Mouse (Mus musculus) thymus, postnatal 25 days (tissue): Measurements from ENCODE around the gene Ttc9b.

Experiments
- DNase-seq: peaks from one replicate; pipeline ENCODE4 v3.0.0; 2022

Ttc9b gene

DNA sequence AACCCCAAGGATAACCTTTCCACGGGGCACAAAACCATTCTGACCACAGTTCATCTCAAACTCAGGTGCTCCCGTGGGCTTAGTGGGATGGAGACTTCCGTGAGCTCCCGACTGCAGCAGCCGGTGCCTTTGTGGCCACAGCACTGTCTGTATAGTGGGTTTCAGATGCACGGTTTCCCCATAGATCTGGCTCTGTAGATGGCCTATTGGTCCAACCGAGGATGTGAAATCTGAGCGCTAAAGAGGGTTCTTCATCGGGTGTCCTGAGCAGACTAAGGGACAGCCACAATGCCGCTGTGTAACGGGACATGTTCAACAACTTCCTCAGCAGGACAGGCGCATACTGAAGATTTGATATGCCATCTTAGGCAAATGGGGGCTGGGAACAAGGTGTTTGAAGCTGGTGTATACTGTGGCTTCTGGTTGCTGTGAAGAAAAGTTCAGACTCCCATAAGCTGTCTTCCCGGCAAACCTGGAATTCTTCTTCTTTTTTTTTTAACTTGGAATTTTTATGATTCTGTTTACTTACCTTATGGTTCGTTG lies 34.6 kb downstream of the Ttc9b start:
- DNase-seq = no peak

DNA sequence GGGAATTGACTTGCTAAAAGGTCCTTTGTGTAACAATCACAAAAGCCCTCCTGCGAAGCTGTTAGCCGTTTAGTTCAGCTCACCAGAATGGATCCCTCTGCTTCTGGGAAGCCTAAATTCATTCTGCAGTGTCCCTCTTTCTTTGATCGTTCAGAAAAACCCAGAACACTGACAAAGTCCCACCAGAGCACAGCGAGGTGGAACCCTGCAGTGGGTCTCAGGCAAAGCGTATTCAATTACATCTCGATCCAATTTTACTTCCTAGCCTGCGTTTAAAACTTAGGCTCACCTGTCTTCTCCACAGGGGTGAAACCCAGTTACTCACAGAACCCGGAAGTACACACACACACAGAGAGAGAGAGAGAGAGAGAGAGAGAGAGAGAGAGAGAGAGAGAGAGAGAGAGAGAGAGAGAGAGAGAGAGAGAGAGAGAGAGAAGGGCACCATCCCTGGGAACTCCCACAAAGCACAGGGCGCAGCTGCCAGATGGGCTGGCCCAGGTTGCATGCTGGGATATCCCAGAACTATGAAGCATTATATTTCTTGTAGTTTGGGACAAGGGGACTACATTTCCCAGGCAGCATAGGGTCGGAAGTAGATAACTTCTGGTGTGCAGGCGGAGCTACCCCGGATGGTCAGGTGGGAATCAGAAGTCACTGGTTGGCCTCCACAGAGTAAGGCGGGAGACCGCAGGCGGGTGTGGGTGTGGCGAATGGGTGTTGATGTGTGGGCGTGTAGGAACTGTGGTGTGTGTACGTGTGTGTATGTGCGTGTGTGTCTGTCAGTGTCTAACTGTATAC lies 35.3 kb downstream of the Ttc9b start, which contains the start of gene Zfp607b:
Gene Zfp607b, plus strand, starts transcription at position 526 of the 798 bp plus-strand sequence.
- DNase-seq = peak; percentile 91

DNA sequence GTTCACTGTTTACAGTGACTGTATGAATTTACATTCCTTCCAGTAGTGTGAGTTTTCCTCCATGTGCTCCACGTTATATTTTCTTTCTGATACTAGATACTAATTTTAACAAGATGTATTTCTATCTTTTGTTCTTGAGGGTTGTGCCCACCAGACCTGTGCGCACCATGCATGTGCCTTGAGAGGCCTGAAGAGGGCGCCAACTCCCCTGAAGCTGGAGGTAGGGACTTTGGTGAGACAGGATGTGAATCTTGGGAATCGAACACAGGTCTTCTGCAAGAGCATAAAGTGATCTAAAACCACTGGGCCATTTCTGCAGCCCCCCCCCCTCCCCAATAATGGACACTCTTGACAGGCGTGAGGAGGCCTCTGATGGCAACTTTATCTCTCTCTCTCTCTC lies 37.4 kb downstream of the Ttc9b start:
- DNase-seq = peak; percentile 50

DNA sequence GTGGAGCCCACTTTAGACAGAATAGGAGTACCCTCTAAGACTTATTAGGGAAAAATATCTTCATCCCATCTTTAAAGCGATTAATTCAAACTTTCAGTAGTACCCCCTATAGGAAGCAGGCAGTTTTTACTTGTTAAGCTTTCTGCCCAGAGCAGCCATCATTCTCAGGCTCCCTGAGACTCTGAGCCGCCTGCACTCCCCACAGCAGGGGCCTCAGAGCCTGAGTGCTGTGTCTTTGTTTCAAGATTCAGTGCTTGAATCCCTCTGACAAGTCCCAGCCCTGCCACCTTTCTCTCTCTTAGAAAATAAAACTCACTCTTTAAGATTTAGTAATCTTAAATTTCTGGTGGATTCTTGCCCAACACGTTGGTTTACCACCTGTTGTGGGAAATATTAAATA lies 43.0 kb downstream of the Ttc9b start:
- DNase-seq = no peak
